ENCODE assay signal across 10 mouse cellular contexts in genomic region chr11:95071266-95071665, GRCm38 (mm10). TPM values are rescaled to one million over a fixed set of nuclear protein-coding genes. Genes with fewer than 3 reads are reported as not detected.
DNase-seq lines count a peak whose midpoint lies in the region; ATAC-seq and TF ChIP-seq lines count a peak whose summit lies in the region.
"Had no signal": no experiment of that assay in that cellular context is flagged by ENCODE, and none has a peak within 500 bp of the region (broad histone marks: within the 10 kb centered on the region; RNA-seq: fewer than 3 reads in every experiment).

No protein-coding gene starts in this region.

- H3K4me1 ChIP-seq in ES-Bruce4 (ENCODE audit: control insufficient read depth, insufficient read depth, low read length), result peaks cover 17% of the 10 kb centered on the region
- peaks cover 76% of the 10 kb centered on the region for H3K4me1 ChIP-seq in heart, embryonic 13.5 days
- peaks cover 33% of the 10 kb centered on the region for H3K4me1 ChIP-seq in lung, adult 2 months (ENCODE audit: control insufficient read depth, insufficient read depth, low read length)

- H3K27ac ChIP-seq in ES-Bruce4 (ENCODE audit: insufficient read depth, low read length), result peak overlapping the region; percentile 40; the same call in 1 of the 2 replicates
- H3K27ac ChIP-seq in heart, embryonic 13.5 days (replicated peaks), result peak overlapping the region; percentile 87
- H3K27ac ChIP-seq: hindbrain, embryonic 12.5 days; limb, embryonic 12.5 days had no signal

- WGBS in heart, embryonic 13.5 days, result 21% methylated on average over 7 of the region's 7 CpGs
- WGBS in lung, adult 2 months, result 19% methylated on average over 7 of the region's 7 CpGs

- ATAC-seq in heart, embryonic 13.5 days (ENCODE audit: extremely low read depth, insufficient number of reproducible peaks, low FRiP score, low TSS enrichment), result 0 out of 2 replicates have a peak, but pooled peaks have one; percentile 42
- no peak for ATAC-seq in frontal cortex, adult (ENCODE audit: low TSS enrichment)

- H3K9me3 ChIP-seq in ES-Bruce4 (replicated peaks; ENCODE audit: control insufficient read depth, insufficient read depth, low read length, poor library complexity, severe bottlenecking), result no peaks in the 10 kb centered on the region
- H3K9me3 ChIP-seq in heart, embryonic 13.5 days, result no peaks in the 10 kb centered on the region
- H3K9me3 ChIP-seq: hindbrain, embryonic 12.5 days; limb, embryonic 12.5 days had no signal

- TF ChIP-seq CTCF in ES-Bruce4 (IDR thresholded peaks at IDR 0.05; ENCODE audit: low read depth, low read length), result no peak
- no peak for TF ChIP-seq CTCF in lung, adult 2 months (IDR thresholded peaks at IDR 0.05; ENCODE audit: insufficient read depth, low read length)

- peak overlapping the region; percentile 45 for H3K4me2 ChIP-seq in heart, embryonic 13.5 days
- H3K4me2 ChIP-seq: hindbrain, embryonic 12.5 days; limb, embryonic 12.5 days had no signal

- H3K9ac ChIP-seq in ES-Bruce4 (ENCODE audit: low read depth, poor library complexity, severe bottlenecking), result peak overlapping the region; percentile 28; the same call in 1 of the 2 replicates
- no peak overlapping the region for H3K9ac ChIP-seq in heart, embryonic 13.5 days
- H3K9ac ChIP-seq: hindbrain, embryonic 12.5 days; limb, embryonic 12.5 days had no signal

- no peak overlapping the region for H3K4me3 ChIP-seq in ES-Bruce4 (ENCODE audit: low read depth, low read length)
- 0 out of 2 replicates have a peak overlapping the region, but pooled peaks have one; percentile 2 for H3K4me3 ChIP-seq in heart, embryonic 13.5 days
- no peak overlapping the region for H3K4me3 ChIP-seq in lung, adult 2 months (replicated peaks; ENCODE audit: extremely low read depth, low read depth, low read length)
- H3K4me3 ChIP-seq: hindbrain, embryonic 12.5 days; limb, embryonic 12.5 days had no signal

- DNase-seq in cerebellum, postnatal 10 days, result peak; percentile 53 to 55
- DNase-seq in cerebellum, adult 11 months, result no peak
- peak; percentile 63 for DNase-seq in lung, adult 2 months
- no peak for DNase-seq in layer of hippocampus, postnatal 25 days (ENCODE audit: extremely low spot score in 1 of 2, low spot score in 1 of 2)
- DNase-seq in adrenal gland, postnatal 10 days, result no peak

- TF ChIP-seq POLR2A in ES-Bruce4 (IDR thresholded peaks at IDR 0.05; ENCODE audit: insufficient read depth, low read length), result no peak
- TF ChIP-seq POLR2A in lung, adult 2 months (IDR thresholded peaks at IDR 0.05; ENCODE audit: borderline replicate concordance, extremely low read depth, low read depth, low read length), result no peak

- TF ChIP-seq EP300 in ES-Bruce4 (IDR thresholded peaks at IDR 0.05; ENCODE audit: insufficient read depth, low read depth, low read length), result no peak

- H3K27me3 ChIP-seq in ES-Bruce4 (ENCODE audit: control insufficient read depth, insufficient read depth, low read length, poor library complexity, severe bottlenecking), result no peaks in the 10 kb centered on the region
- peaks cover 14% of the 10 kb centered on the region for H3K27me3 ChIP-seq in heart, embryonic 13.5 days (replicated peaks)

- H3K36me3 ChIP-seq in ES-Bruce4 (ENCODE audit: control insufficient read depth, insufficient read depth, low read length, poor library complexity, severe bottlenecking), result no peaks in the 10 kb centered on the region
- H3K36me3 ChIP-seq in heart, embryonic 13.5 days, result peaks cover 7% of the 10 kb centered on the region
- H3K36me3 ChIP-seq: hindbrain, embryonic 12.5 days; limb, embryonic 12.5 days had no signal

RNA-seq across cellular contexts. Expression of gene Itga3, which starts 5.3 kb away (rescaled TPM):
- 86.4 and 92.1 TPM in 2 replicates for polyA plus RNA-seq in ES-Bruce4 (2011; ENCODE audit: insufficient read depth, insufficient read length, low read depth, missing spikeins)
- polyA plus RNA-seq in heart, embryonic 13.5 days (2015; fragmentation: Nextera tagmentation; extraction: Ambion mirVana), result 10.2 and 12.2 TPM in 2 replicates
- 181 and 187 TPM in 2 replicates for polyA plus RNA-seq in lung, adult 2 months (2012; rRNA removed)
- 10 to 100 TPM; 11.7 to 15.6 TPM for total RNA-seq in layer of hippocampus, postnatal 25 days (2021)
- total RNA-seq in adrenal gland, postnatal 10 days (2021), result 10 to 100 TPM; 22.4 to 26.2 TPM

RNA-seq across cellular contexts. Expression of gene Pdk2, which starts 30.1 kb away (rescaled TPM):
- 9.4 and 9.5 TPM in 2 replicates for polyA plus RNA-seq in ES-Bruce4 (2011; ENCODE audit: insufficient read depth, insufficient read length, low read depth, missing spikeins)
- polyA plus RNA-seq in heart, embryonic 13.5 days (2015; fragmentation: Nextera tagmentation; extraction: Ambion mirVana), result 77.9 and 81.1 TPM in 2 replicates
- 53.0 and 67.3 TPM in 2 replicates for polyA plus RNA-seq in lung, adult 2 months (2012; rRNA removed)
- 100 to 1,000 TPM; 114 to 118 TPM for total RNA-seq in layer of hippocampus, postnatal 25 days (2021)
- 100 to 1,000 TPM; 144 to 199 TPM for total RNA-seq in adrenal gland, postnatal 10 days (2021)

RNA-seq across cellular contexts. Expression of gene Dlx3, which starts 48.7 kb away (rescaled TPM):
- polyA plus RNA-seq in ES-Bruce4 (2011; ENCODE audit: insufficient read depth, insufficient read length, low read depth, missing spikeins), result 9.9 and 11.3 TPM in 2 replicates
- 0.17 TPM in 1 of 2 replicates, not detected in the other for polyA plus RNA-seq in heart, embryonic 13.5 days (2015; fragmentation: Nextera tagmentation; extraction: Ambion mirVana)
- 0.05 and 2.0 TPM in 2 replicates for polyA plus RNA-seq in lung, adult 2 months (2012; rRNA removed)
- total RNA-seq in layer of hippocampus, postnatal 25 days (2021), result not detected
- under 1 TPM in 1 of 2 experiments, not detected in 1; 0.60 TPM for total RNA-seq in adrenal gland, postnatal 10 days (2021)

Comparison
In these comparisons a context has a peak if more than half of its experiments do, and no peak if none do; other contexts are left out.
1. DNase-seq: peak in cerebellum, postnatal 10 days (2 of 2) and lung, adult 2 months (single experiment); none in cerebellum, adult 11 months (single experiment), layer of hippocampus, postnatal 25 days (0 of 2) and adrenal gland, postnatal 10 days (single experiment).